Mouse (Mus musculus): ENCODE measurements around the gene Sparcl1. TPM values are rescaled to one million over a fixed set of nuclear protein-coding genes. Genes with fewer than 3 reads are reported as not detected.

The Sparcl1 gene
- polyA plus RNA-seq, 1 experiment from 2014 or later, result 147 TPM

DNA sequence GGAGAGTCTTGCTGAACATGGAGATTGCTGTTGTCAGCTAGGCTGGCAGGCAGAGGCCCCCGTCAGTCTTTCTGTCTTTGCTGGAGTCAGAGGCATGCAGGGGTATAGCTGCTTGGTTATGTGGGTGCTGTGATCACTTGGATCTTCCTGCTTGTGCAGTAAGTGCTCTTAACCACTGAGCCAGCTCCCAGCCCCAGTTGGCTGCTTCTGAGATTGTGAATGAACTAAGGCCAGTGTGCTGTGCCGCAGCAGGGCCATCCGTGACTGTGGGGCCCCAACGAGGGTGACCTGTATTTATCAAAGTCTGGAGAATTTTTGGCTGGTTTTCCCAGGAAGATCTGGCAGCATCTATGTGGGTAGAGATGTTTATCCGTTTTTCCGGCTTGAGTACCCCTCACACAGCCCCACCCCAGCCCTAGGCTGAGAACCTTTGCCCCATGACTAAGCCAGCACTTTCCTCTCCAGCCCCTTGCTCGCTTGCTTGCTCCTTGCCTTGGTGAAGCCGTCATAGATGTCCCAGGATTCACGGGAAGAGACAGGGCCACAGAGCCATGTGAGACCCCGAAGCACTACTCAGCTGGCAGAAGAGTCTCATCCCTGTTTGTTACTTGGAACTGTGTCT, 24.5 kb upstream of the Sparcl1 start:
- no peak overlapping the region for H3K4me3 ChIP-seq (replicated peaks; ENCODE audit: low read depth, low read length)

GRCm38 (mm10) chr5:104133752-104134151, 20.2 kb upstream of the Sparcl1 start:
- no peaks in the 10 kb centered on the region for H3K9me3 ChIP-seq (ENCODE audit: control insufficient read depth, low read length)
- no peak overlapping the region for H3K9ac ChIP-seq (replicated peaks; ENCODE audit: low read length)
- 87% methylated on average over 4 of the region's 4 CpGs for WGBS
- no peak overlapping the region for H3K4me3 ChIP-seq (replicated peaks; ENCODE audit: low read depth, low read length)
- H3K4me1 ChIP-seq (ENCODE audit: control insufficient read depth, insufficient read depth, low read length), result peaks cover under 1% of the 10 kb centered on the region; the same call in 1 of the 2 replicates
- no peak overlapping the region for H3K27ac ChIP-seq (replicated peaks; ENCODE audit: low read depth, low read length)
- H3K4me2 ChIP-seq (ENCODE audit: low read length), result no peak overlapping the region
- no peaks in the 10 kb centered on the region for H3K36me3 ChIP-seq (ENCODE audit: control insufficient read depth, insufficient read depth, low read length)
- DNase-seq (no peak), ATAC-seq (ENCODE audit: low FRiP score, low TSS enrichment) (no peak)
- H3K27me3 ChIP-seq (ENCODE audit: control insufficient read depth, insufficient read depth, low read length), result no peaks in the 10 kb centered on the region

More for the DNA sequence above, 24.5 kb upstream of the Sparcl1 start:
- H3K27ac ChIP-seq (replicated peaks; ENCODE audit: low read depth, low read length), result no peak overlapping the region
- WGBS, result 78% methylated on average over 10 of the region's 10 CpGs
- H3K4me2 ChIP-seq (ENCODE audit: low read length), result no peak overlapping the region
- no peaks in the 10 kb centered on the region for H3K9me3 ChIP-seq (ENCODE audit: control insufficient read depth, low read length)
- ATAC-seq (ENCODE audit: low FRiP score, low TSS enrichment) (no peak; the same call in 1 of the 2 replicates), DNase-seq (no peak)
- H3K27me3 ChIP-seq (ENCODE audit: control insufficient read depth, insufficient read depth, low read length), result no peaks in the 10 kb centered on the region
- H3K9ac ChIP-seq (replicated peaks; ENCODE audit: low read length), result no peak overlapping the region
- no peaks in the 10 kb centered on the region for H3K4me1 ChIP-seq (ENCODE audit: control insufficient read depth, insufficient read depth, low read length)
- H3K36me3 ChIP-seq (ENCODE audit: control insufficient read depth, insufficient read depth, low read length), result no peaks in the 10 kb centered on the region

DNA sequence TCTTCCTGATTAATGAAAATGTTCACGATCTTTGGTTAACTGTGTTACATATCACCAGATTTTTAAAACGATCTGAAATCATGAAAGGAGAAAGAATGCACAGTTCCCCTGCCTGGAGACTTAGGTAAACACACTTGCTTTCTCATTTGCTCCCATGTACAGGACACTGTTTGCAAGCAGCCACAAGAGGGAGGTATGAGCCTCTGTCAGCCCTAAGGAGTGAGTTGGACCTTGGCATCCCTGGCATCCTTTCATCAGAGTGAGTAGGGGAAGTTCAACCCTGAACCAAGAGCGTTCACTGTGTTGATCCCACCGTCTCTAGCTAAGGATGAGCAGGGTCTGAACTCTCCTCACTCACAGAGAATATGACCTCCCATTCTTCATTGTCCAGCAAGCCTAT, 18.0 kb upstream of the Sparcl1 start:
- DNase-seq (peak; percentile 47), ATAC-seq (ENCODE audit: low FRiP score, low TSS enrichment) (no peak)
- no peak overlapping the region for H3K4me2 ChIP-seq (ENCODE audit: low read length)
- 80% methylated on average over 4 of the region's 4 CpGs for WGBS
- no peaks in the 10 kb centered on the region for H3K36me3 ChIP-seq (ENCODE audit: control insufficient read depth, insufficient read depth, low read length)
- peaks cover 9% of the 10 kb centered on the region; the same call in 1 of the 2 replicates for H3K4me1 ChIP-seq (ENCODE audit: control insufficient read depth, insufficient read depth, low read length)
- H3K9ac ChIP-seq (replicated peaks; ENCODE audit: low read length), result no peak overlapping the region
- no peak overlapping the region for H3K4me3 ChIP-seq (replicated peaks; ENCODE audit: low read depth, low read length)
- no peak overlapping the region for H3K27ac ChIP-seq (replicated peaks; ENCODE audit: low read depth, low read length)
- H3K27me3 ChIP-seq (ENCODE audit: control insufficient read depth, insufficient read depth, low read length), result no peaks in the 10 kb centered on the region
- H3K9me3 ChIP-seq (ENCODE audit: control insufficient read depth, low read length), result no peaks in the 10 kb centered on the region

DNA sequence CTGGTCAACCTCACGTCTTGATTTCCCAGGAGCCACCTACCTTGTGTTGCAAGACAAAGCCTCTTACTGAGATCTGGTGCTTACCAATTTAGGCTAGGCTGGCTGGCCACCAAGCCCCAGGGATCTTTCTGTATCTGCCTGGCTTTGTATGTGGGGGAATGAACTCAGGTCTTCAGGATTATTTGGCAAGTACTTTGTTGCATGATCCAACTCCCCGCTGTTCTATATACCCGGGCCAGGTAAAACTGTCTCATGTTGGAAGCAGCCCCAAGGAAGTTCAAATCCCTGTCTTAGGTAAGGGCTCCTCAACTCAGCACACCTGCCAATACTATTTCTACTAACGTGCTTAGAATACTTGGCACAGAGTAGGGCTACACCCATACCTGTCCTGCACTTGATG, 17.4 kb upstream of the Sparcl1 start:
- H3K36me3 ChIP-seq (ENCODE audit: control insufficient read depth, insufficient read depth, low read length), result no peaks in the 10 kb centered on the region
- DNase-seq, result no peak
- no peak overlapping the region for H3K4me2 ChIP-seq (ENCODE audit: low read length)
- 95% methylated on average over 4 of the region's 4 CpGs for WGBS
- no peak for ATAC-seq (ENCODE audit: low FRiP score, low TSS enrichment)
- peaks cover 9% of the 10 kb centered on the region; the same call in 1 of the 2 replicates for H3K4me1 ChIP-seq (ENCODE audit: control insufficient read depth, insufficient read depth, low read length)
- no peak overlapping the region for H3K4me3 ChIP-seq (replicated peaks; ENCODE audit: low read depth, low read length)
- no peak overlapping the region for H3K9ac ChIP-seq (replicated peaks; ENCODE audit: low read length)
- no peak overlapping the region for H3K27ac ChIP-seq (replicated peaks; ENCODE audit: low read depth, low read length)
- no peaks in the 10 kb centered on the region for H3K27me3 ChIP-seq (ENCODE audit: control insufficient read depth, insufficient read depth, low read length)
- no peaks in the 10 kb centered on the region for H3K9me3 ChIP-seq (ENCODE audit: control insufficient read depth, low read length)

GRCm38 (mm10) chr5:104128281-104129031, 14.9 kb upstream of the Sparcl1 start:
- Histone ChIP-seq H3K9ac (replicated peaks; ENCODE audit: low read length) (no peak overlapping the region), H3K4me1 (ENCODE audit: control insufficient read depth, insufficient read depth, low read length) (peaks cover 9% of the 10 kb centered on the region; the same call in 1 of the 2 replicates), H3K36me3 (ENCODE audit: control insufficient read depth, insufficient read depth, low read length) (no peaks in the 10 kb centered on the region), H3K27ac (replicated peaks; ENCODE audit: low read depth, low read length) (no peak overlapping the region), H3K4me2 (ENCODE audit: low read length) (no peak overlapping the region), H3K27me3 (ENCODE audit: control insufficient read depth, insufficient read depth, low read length) (no peaks in the 10 kb centered on the region), H3K4me3 (replicated peaks; ENCODE audit: low read depth, low read length) (no peak overlapping the region), H3K9me3 (ENCODE audit: control insufficient read depth, low read length) (no peaks in the 10 kb centered on the region)
- WGBS, result 79% methylated on average over 12 of the region's 12 CpGs
- ATAC-seq (ENCODE audit: low FRiP score, low TSS enrichment), result no peak
- no peak for DNase-seq

DNA sequence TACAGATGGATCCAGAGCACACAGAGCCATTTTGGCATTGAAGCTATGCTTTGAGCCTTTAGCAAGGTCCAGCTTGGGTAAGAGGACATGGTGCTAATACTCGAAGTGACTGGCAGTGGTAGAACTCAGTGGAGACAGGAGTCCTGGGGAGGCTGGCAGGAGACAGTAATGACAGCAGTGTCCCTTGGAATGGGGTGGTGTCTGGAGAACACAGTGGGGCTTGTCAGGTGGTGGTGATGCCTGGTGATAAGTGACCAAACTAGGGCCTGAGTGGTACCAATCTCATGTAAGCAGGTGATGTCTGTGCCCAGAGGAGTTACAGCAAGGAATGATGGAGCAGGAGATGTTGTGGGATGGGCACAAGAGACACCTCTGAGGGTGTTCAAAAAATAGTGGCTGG, 13.8 kb upstream of the Sparcl1 start:
- Histone ChIP-seq H3K27me3 (ENCODE audit: control insufficient read depth, insufficient read depth, low read length) (no peaks in the 10 kb centered on the region), H3K4me1 (ENCODE audit: control insufficient read depth, insufficient read depth, low read length) (peaks cover 9% of the 10 kb centered on the region; the same call in 1 of the 2 replicates), H3K9ac (replicated peaks; ENCODE audit: low read length) (no peak overlapping the region), H3K36me3 (ENCODE audit: control insufficient read depth, insufficient read depth, low read length) (no peaks in the 10 kb centered on the region), H3K4me3 (replicated peaks; ENCODE audit: low read depth, low read length) (no peak overlapping the region), H3K9me3 (ENCODE audit: control insufficient read depth, low read length) (no peaks in the 10 kb centered on the region), H3K4me2 (ENCODE audit: low read length) (no peak overlapping the region), H3K27ac (replicated peaks; ENCODE audit: low read depth, low read length) (no peak overlapping the region)
- WGBS, result 75% methylated on average over 1 of the region's 1 CpGs
- ATAC-seq (ENCODE audit: low FRiP score, low TSS enrichment) (no peak), DNase-seq (no peak)

DNA sequence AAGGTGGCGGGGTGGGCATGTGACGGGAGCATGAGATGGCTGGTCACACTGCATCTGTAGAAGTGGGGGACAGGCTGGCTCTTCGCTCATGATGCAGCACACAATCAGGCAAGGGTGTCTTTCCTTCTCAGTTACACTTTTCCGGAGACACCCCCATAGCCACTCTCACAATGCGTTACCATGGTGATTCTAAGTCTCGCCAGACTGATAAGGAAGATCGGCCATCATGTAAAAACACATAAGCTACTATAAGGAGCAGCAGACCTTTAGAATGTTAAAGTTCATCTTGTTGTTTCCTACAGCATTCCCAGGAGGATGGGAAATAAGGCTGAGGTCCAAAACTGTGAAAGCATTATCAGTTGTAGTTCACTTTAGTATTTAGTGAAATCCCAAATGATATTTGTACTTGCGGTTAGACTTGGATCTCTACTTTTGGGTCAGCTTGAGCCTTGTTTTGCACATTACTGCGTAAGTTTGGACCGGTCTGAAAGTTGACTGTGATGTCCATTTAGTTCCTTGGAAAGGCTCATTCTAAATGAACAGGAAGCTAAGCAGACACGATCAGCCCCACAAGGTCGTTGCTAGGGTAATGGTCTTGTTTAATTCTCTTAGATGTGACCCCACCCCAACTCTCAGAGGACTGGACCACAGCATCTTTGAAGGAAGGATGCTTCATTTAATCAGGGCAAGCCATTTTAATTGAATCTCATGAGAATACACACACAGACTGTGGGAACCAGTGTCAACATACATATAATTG, 13.2 kb upstream of the Sparcl1 start:
- WGBS, result 81% methylated on average over 12 of the region's 12 CpGs
- Histone ChIP-seq H3K27me3 (ENCODE audit: control insufficient read depth, insufficient read depth, low read length) (no peaks in the 10 kb centered on the region), H3K27ac (replicated peaks; ENCODE audit: low read depth, low read length) (no peak overlapping the region), H3K4me2 (ENCODE audit: low read length) (no peak overlapping the region), H3K9me3 (ENCODE audit: control insufficient read depth, low read length) (no peaks in the 10 kb centered on the region), H3K9ac (replicated peaks; ENCODE audit: low read length) (no peak overlapping the region), H3K36me3 (ENCODE audit: control insufficient read depth, insufficient read depth, low read length) (no peaks in the 10 kb centered on the region), H3K4me3 (replicated peaks; ENCODE audit: low read depth, low read length) (no peak overlapping the region), H3K4me1 (ENCODE audit: control insufficient read depth, insufficient read depth, low read length) (peaks cover 9% of the 10 kb centered on the region; the same call in 1 of the 2 replicates)
- DNase-seq (no peak), ATAC-seq (ENCODE audit: low FRiP score, low TSS enrichment) (no peak)

DNA sequence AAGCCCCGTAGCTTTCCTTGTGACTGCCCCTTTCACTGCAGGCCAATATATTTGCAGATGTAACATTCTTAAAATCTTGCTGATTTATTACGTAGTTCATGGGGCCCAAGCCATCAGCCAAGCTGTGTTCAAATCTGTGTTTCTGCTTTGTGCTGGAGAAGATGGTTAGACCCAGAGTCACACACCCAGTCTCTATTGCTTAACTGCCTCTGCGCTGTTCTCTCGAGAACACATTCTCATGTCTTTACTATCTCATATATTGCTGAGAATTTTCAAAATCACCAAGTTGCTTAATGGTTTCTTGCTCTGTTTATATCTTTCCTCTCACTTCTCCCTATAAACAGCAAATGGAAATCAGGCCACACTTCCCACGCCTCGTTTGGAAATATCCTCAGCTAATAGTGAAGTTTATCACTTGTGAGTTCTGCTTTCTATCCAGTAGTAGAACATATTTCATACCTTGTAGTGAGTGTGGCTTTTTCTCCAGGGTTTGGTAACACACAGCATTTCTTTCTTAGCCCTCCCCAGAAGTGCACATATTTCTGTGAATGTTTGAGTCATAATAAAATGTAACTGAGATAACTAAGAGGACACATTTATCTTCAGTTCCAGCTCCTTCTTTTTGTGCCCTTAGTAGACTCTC, 10.6 kb upstream of the Sparcl1 start:
- no peaks in the 10 kb centered on the region for H3K9me3 ChIP-seq (ENCODE audit: control insufficient read depth, low read length)
- DNase-seq (no peak), ATAC-seq (ENCODE audit: low FRiP score, low TSS enrichment) (no peak)
- no peak overlapping the region for H3K4me3 ChIP-seq (replicated peaks; ENCODE audit: low read depth, low read length)
- H3K36me3 ChIP-seq (ENCODE audit: control insufficient read depth, insufficient read depth, low read length), result no peaks in the 10 kb centered on the region
- no peaks in the 10 kb centered on the region for H3K27me3 ChIP-seq (ENCODE audit: control insufficient read depth, insufficient read depth, low read length)
- no peak overlapping the region for H3K9ac ChIP-seq (replicated peaks; ENCODE audit: low read length)
- H3K4me1 ChIP-seq (ENCODE audit: control insufficient read depth, insufficient read depth, low read length), result peaks cover 9% of the 10 kb centered on the region; the same call in 1 of the 2 replicates
- WGBS, result 94% methylated on average over 6 of the region's 6 CpGs
- H3K4me2 ChIP-seq (ENCODE audit: low read length), result no peak overlapping the region
- no peak overlapping the region for H3K27ac ChIP-seq (replicated peaks; ENCODE audit: low read depth, low read length)

Data from midbrain, embryonic 14.5 days (tissue).